Mouse (Mus musculus): ENCODE measurements at regions not wholly inside any gene's neighbourhood (a gene's known extent, or its start where the extent isn't known, plus 50 kb on each side); places are given as distances from the start of the nearest gene placed in this dataset.
A peak's percentile ranks its signal among the peaks of the same experiment; 100 is the strongest.
"Not testable (repeated sequence)": the region's sequence is repeated elsewhere in the genome, so short reads cannot be mapped to it uniquely, and the experiment has no call there.

GRCm38 (mm10) chr1:7271466-7272110, 2463.9 kb downstream of the Gm37988 start:
- not testable (repeated sequence) for DNase-seq

GRCm38 (mm10) chr1:7298921-7299685, 2491.4 kb downstream of the Gm37988 start:
- not testable (repeated sequence) for DNase-seq

- peak; percentile 47 to 51 for DNase-seq
Observed at GRCm38 (mm10) chr1:7308952-7309617, 2501.4 kb downstream of the Gm37988 start.

GRCm38 (mm10) chr1:7312401-7312800, 2504.7 kb downstream of the Gm37988 start:
- DNase-seq = not testable (repeated sequence)

GRCm38 (mm10) chr1:7313468-7313867, 2505.8 kb downstream of the Gm37988 start:
- DNase-seq = no peak

- DNase-seq = no peak
Observed at GRCm38 (mm10) chr1:7318850-7319249, 2511.2 kb downstream of the Gm37988 start.

- DNase-seq = no peak
Observed at GRCm38 (mm10) chr1:7319313-7319712, 2511.6 kb downstream of the Gm37988 start.

Data from cerebellum, postnatal 10 days (tissue).